Comparison of ENCODE assay signal across 9 mouse cellular contexts in genomic region chr14:32056675-32057074, GRCm38 (mm10). TPM values are rescaled to one million over a fixed set of nuclear protein-coding genes. Genes with fewer than 3 reads are reported as not detected.
DNase-seq lines count a peak whose midpoint lies in the region; ATAC-seq lines count a peak whose summit lies in the region.
"Had no signal": no experiment of that assay in that cellular context is flagged by ENCODE, and none has a peak within 500 bp of the region (broad histone marks: within the 10 kb centered on the region; RNA-seq: fewer than 3 reads in every experiment).

No protein-coding gene starts in this region.

- peak; percentile 45 for DNase-seq in gastrocnemius, postnatal 10 days
- no peak for DNase-seq in gastrocnemius, postnatal 25 days
- peak; percentile 58 for DNase-seq in right cerebral cortex, postnatal 4 days
- DNase-seq in right cerebral cortex, adult 2 months (ENCODE audit: low spot score in 2 of 2) = no peak
- DNase-seq in heart, embryonic 10.5 days (ENCODE audit: low spot score) = no peak
- DNase-seq in thymus, postnatal 25 days = peak; percentile 43

- H3K4me2 ChIP-seq in forebrain, embryonic 12.5 days = no peak overlapping the region
- H3K4me2 ChIP-seq: midbrain, embryonic 12.5 days had no signal

- no peaks in the 10 kb centered on the region for H3K27me3 ChIP-seq in heart, embryonic 10.5 days (ENCODE audit: insufficient read depth, poor library complexity, severe bottlenecking)
- no peaks in the 10 kb centered on the region for H3K27me3 ChIP-seq in forebrain, embryonic 12.5 days
- H3K27me3 ChIP-seq: midbrain, embryonic 12.5 days had no signal

- no peaks in the 10 kb centered on the region for H3K9me3 ChIP-seq in heart, embryonic 10.5 days
- H3K9me3 ChIP-seq in forebrain, embryonic 12.5 days = no peaks in the 10 kb centered on the region

- peak overlapping the region; percentile 84; the same call in 1 of the 2 replicates for H3K27ac ChIP-seq in heart, embryonic 10.5 days
- H3K27ac ChIP-seq in forebrain, embryonic 12.5 days = no peak overlapping the region
- H3K27ac ChIP-seq: midbrain, embryonic 12.5 days had no signal

- H3K9ac ChIP-seq in forebrain, embryonic 12.5 days = no peak overlapping the region
- H3K9ac ChIP-seq: midbrain, embryonic 12.5 days had no signal

- H3K36me3 ChIP-seq in heart, embryonic 10.5 days = no peaks in the 10 kb centered on the region
- no peaks in the 10 kb centered on the region for H3K36me3 ChIP-seq in forebrain, embryonic 12.5 days (replicated peaks)
- H3K36me3 ChIP-seq: midbrain, embryonic 12.5 days had no signal

- no peak for ATAC-seq in erythroblast, adult 5-6 weeks (replicated peaks; ENCODE audit: low FRiP score, poor library complexity, severe bottlenecking)
- ATAC-seq in forebrain, embryonic 12.5 days (ENCODE audit: low FRiP score) = no peak

- peaks cover 24% of the 10 kb centered on the region for H3K4me1 ChIP-seq in heart, embryonic 10.5 days
- H3K4me1 ChIP-seq in forebrain, embryonic 12.5 days = no peaks in the 10 kb centered on the region
- H3K4me1 ChIP-seq: midbrain, embryonic 12.5 days had no signal

- H3K4me3 ChIP-seq in heart, embryonic 10.5 days = no peak overlapping the region
- no peak overlapping the region for H3K4me3 ChIP-seq in forebrain, embryonic 12.5 days (replicated peaks)
- H3K4me3 ChIP-seq: midbrain, embryonic 12.5 days had no signal

- 97% methylated on average over 2 of the region's 2 CpGs for WGBS in heart, embryonic 10.5 days
- WGBS in forebrain, embryonic 12.5 days = 92% methylated on average over 2 of the region's 2 CpGs

RNA-seq across cellular contexts. Expression of gene Galnt15, which starts 27.9 kb away (rescaled TPM):
- 10 to 100 TPM; 22.2 to 23.2 TPM for total RNA-seq in gastrocnemius, postnatal 10 days (2021)
- 1 to 10 TPM; 3.2 to 6.9 TPM for total RNA-seq in gastrocnemius, postnatal 25 days (2021)
- polyA plus RNA-seq in heart, embryonic 10.5 days (2016; fragmentation: Nextera tagmentation; extraction: Ambion mirVana) = 0.18 and 0.38 TPM in 2 replicates
- total RNA-seq in erythroblast, adult 5-6 weeks (2015; ENCODE audit: low replicate concordance) = not detected in 2 replicates
- 0.09 TPM in 1 of 2 replicates, not detected in the other for total RNA-seq in erythroblast, adult 5-6 weeks (2017; ENCODE audit: low replicate concordance)
- polyA plus RNA-seq in forebrain, embryonic 12.5 days (2016; fragmentation: Nextera tagmentation; extraction: Ambion mirVana) = 0.14 and 0.18 TPM in 2 replicates

RNA-seq across cellular contexts. Expression of gene Oxnad1, which starts 28.5 kb away (rescaled TPM):
- total RNA-seq in gastrocnemius, postnatal 10 days (2021) = 10 to 100 TPM; 18.7 to 19.9 TPM
- total RNA-seq in gastrocnemius, postnatal 25 days (2021) = 10 to 100 TPM; 21.9 to 22.9 TPM
- polyA plus RNA-seq in heart, embryonic 10.5 days (2016; fragmentation: Nextera tagmentation; extraction: Ambion mirVana) = 26.5 and 36.6 TPM in 2 replicates
- total RNA-seq in erythroblast, adult 5-6 weeks (2015; ENCODE audit: low replicate concordance) = 0.58 and 3.1 TPM in 2 replicates
- 6.8 and 9.5 TPM in 2 replicates for total RNA-seq in erythroblast, adult 5-6 weeks (2017; ENCODE audit: low replicate concordance)
- polyA plus RNA-seq in forebrain, embryonic 12.5 days (2016; fragmentation: Nextera tagmentation; extraction: Ambion mirVana) = 19.0 and 23.4 TPM in 2 replicates

RNA-seq across cellular contexts. Expression of gene Dph3, which starts 28.9 kb away (rescaled TPM):
- total RNA-seq in gastrocnemius, postnatal 10 days (2021) = 10 to 100 TPM; 68.3 to 74.9 TPM
- total RNA-seq in gastrocnemius, postnatal 25 days (2021) = 100 to 1,000 TPM; 107 to 108 TPM
- 90.6 and 102 TPM in 2 replicates for polyA plus RNA-seq in heart, embryonic 10.5 days (2016; fragmentation: Nextera tagmentation; extraction: Ambion mirVana)
- 0.77 and 15.9 TPM in 2 replicates for total RNA-seq in erythroblast, adult 5-6 weeks (2015; ENCODE audit: low replicate concordance)
- total RNA-seq in erythroblast, adult 5-6 weeks (2017; ENCODE audit: low replicate concordance) = 10.4 and 30.1 TPM in 2 replicates
- polyA plus RNA-seq in forebrain, embryonic 12.5 days (2016; fragmentation: Nextera tagmentation; extraction: Ambion mirVana) = 86.9 and 90.4 TPM in 2 replicates

Comparison
In these comparisons a context has a peak if more than half of its experiments do, and no peak if none do; other contexts are left out.
1. DNase-seq: peak in gastrocnemius, postnatal 10 days (single experiment), right cerebral cortex, postnatal 4 days (single experiment) and thymus, postnatal 25 days (single experiment); none in gastrocnemius, postnatal 25 days (single experiment), right cerebral cortex, adult 2 months (0 of 2) and heart, embryonic 10.5 days (single experiment).